Mouse (Mus musculus) lung, postnatal 0 days (tissue): ENCODE data around the gene Srrm2. TPM values are rescaled to one million over a fixed set of nuclear protein-coding genes. Genes with fewer than 3 reads are reported as not detected.

ENCODE experiments used
- ATAC-seq: fragments of 200-750 bp; cut with Nextera tagmentation; 2 replicates; pipeline ENCODE4 v1.8.0; 2017; ENCODE audit warnings: moderate library complexity
- DNase-seq: peaks from one replicate; pipeline ENCODE4 v3.0.0-alpha.2; 2016; ENCODE audit warnings: low spot score
- H3K27ac ChIP-seq: fragments of 300-500 bp; sonication (generic); 2 replicates; pipeline ENCODE4 v1.5.1; 2014; ENCODE audit warnings: antibody characterized with exemption, mild to moderate bottlenecking, low read length, mixed read lengths
- H3K27me3 ChIP-seq: fragments of 300-500 bp; sonication (generic); replicated peaks from 2 replicates; pipeline ENCODE4 v1.6.1; 2014; ENCODE audit warnings: low read length, mixed read lengths; ENCODE audit not compliant: insufficient read depth
- H3K36me3 ChIP-seq: fragments of 300-500 bp; sonication (generic); 2 replicates; pipeline ENCODE4 v1.6.1; 2014; ENCODE audit warnings: low read length, mixed read lengths; ENCODE audit not compliant: insufficient read depth
- H3K4me1 ChIP-seq: fragments of 300-500 bp; sonication (generic); 2 replicates; pipeline ENCODE4 v1.6.1; 2014; ENCODE audit warnings: antibody characterized with exemption, low read depth, low read length, mixed read lengths; ENCODE audit not compliant: insufficient read depth
- H3K4me2 ChIP-seq: fragments of 300-500 bp; sonication (generic); replicated peaks from 2 replicates; pipeline ENCODE4 v1.6.1; 2014; ENCODE audit warnings: low read depth, mild to moderate bottlenecking, low read length, moderate library complexity, mixed read lengths
- H3K4me3 ChIP-seq: fragments of 300-500 bp; sonication (generic); 2 replicates; pipeline ENCODE4 v1.5.1; 2014; ENCODE audit warnings: low read depth, low read length
- H3K9ac ChIP-seq: fragments of 300-500 bp; sonication (generic); replicated peaks from 2 replicates; pipeline ENCODE4 v1.6.1; 2014; ENCODE audit warnings: low read depth, mild to moderate bottlenecking
- H3K9me3 ChIP-seq: fragments of 300-500 bp; sonication (generic); 2 replicates; pipeline ENCODE4 v1.6.1; 2016; ENCODE audit warnings: low read length, mixed read lengths
- CTCF ChIP-seq: IDR thresholded peaks from 2 replicates; pipeline ENCODE4 v1.5.1; 2016; ENCODE audit warnings: antibody characterized with exemption, mild to moderate bottlenecking
- EP300 ChIP-seq: IDR thresholded peaks from 2 replicates; pipeline ENCODE4 v1.6.1; 2016; ENCODE audit warnings: antibody characterized with exemption, mild to moderate bottlenecking, control low read depth
- WGBS: fragments of 180-500 bp; shearing (Covaris S2); extraction: QIAGEN DNeasy Blood & Tissue Kit; methylation state at CpG from one replicate; pipeline ENCODE4 v1.1.7; 2014; 5-methylcytosine and 5-hydroxymethylcytosine counted together
- polyA plus RNA-seq: library from polyadenylated mRNA; unstranded; fragments of >200 nt; fragmentation: Nextera tagmentation; extraction: Ambion mirVana; gene quantifications from 2 replicates; pipeline ENCODE4 v1.2.1, GENCODE M21; 2015

Gene Srrm2
- polyA plus RNA-seq, 1 experiment from 2014 or later: 284 TPM

GRCm38 (mm10) chr17:23807918-23808317 is 17.6 kb downstream of the Srrm2 start:
- Histone ChIP-seq H3K36me3 (peaks cover 36% of the 10 kb centered on the region), H3K27me3 (no peaks in the 10 kb centered on the region), H3K9me3 (no peaks in the 10 kb centered on the region), H3K4me1 (peaks cover 3% of the 10 kb centered on the region; the same call in 1 of the 2 replicates), H3K4me2 (no peak overlapping the region), H3K9ac (no peak overlapping the region), H3K27ac (no peak overlapping the region), H3K4me3 (no peak overlapping the region)
- WGBS: 79% methylated on average over 3 of the region's 3 CpGs
- ATAC-seq (no peak), DNase-seq (no peak)
- TF ChIP-seq EP300 (no peak), CTCF (no peak)

GRCm38 (mm10) chr17:23815641-23816040 is 25.3 kb downstream of the Srrm2 start:
- no peak for DNase-seq
- Histone ChIP-seq H3K27ac (no peak overlapping the region), H3K4me3 (no peak overlapping the region), H3K9ac (no peak overlapping the region), H3K36me3 (peaks cover 84% of the 10 kb centered on the region), H3K4me2 (no peak overlapping the region), H3K4me1 (no peaks in the 10 kb centered on the region), H3K9me3 (0 out of 2 replicates have a peak, but pooled peaks cover 8% of the 10 kb centered on the region), H3K27me3 (no peaks in the 10 kb centered on the region)
- ATAC-seq: no peak
- no peak for TF ChIP-seq EP300
- no peak for TF ChIP-seq CTCF
- WGBS: 98% methylated on average over 16 of the region's 16 CpGs

GRCm38 (mm10) chr17:23818579-23818978 is 28.2 kb downstream of the Srrm2 start:
- Histone ChIP-seq H3K4me1 (no peaks in the 10 kb centered on the region), H3K9me3 (0 out of 2 replicates have a peak, but pooled peaks cover 8% of the 10 kb centered on the region), H3K36me3 (peaks cover 90% of the 10 kb centered on the region), H3K27ac (no peak overlapping the region), H3K4me3 (no peak overlapping the region), H3K27me3 (no peaks in the 10 kb centered on the region), H3K9ac (no peak overlapping the region), H3K4me2 (no peak overlapping the region)
- DNase-seq (no peak), ATAC-seq (no peak)
- no peak for TF ChIP-seq EP300
- no peak for TF ChIP-seq CTCF
- 97% methylated on average over 8 of the region's 8 CpGs for WGBS

- H3K4me3 ChIP-seq: no peak overlapping the region
- TF ChIP-seq EP300 (no peak), CTCF (no peak)
- H3K4me2 ChIP-seq: no peak overlapping the region
- peaks cover 87% of the 10 kb centered on the region for H3K36me3 ChIP-seq
- H3K9ac ChIP-seq: no peak overlapping the region
- DNase-seq (no peak), ATAC-seq (no peak)
- 0 out of 2 replicates have a peak, but pooled peaks cover 8% of the 10 kb centered on the region for H3K9me3 ChIP-seq
- no peak overlapping the region for H3K27ac ChIP-seq
- no peaks in the 10 kb centered on the region for H3K27me3 ChIP-seq
- WGBS: 97% methylated on average over 25 of the region's 25 CpGs
- no peaks in the 10 kb centered on the region for H3K4me1 ChIP-seq
Measured at GRCm38 (mm10) chr17:23819235-23819634, 28.9 kb downstream of the Srrm2 start.

- Histone ChIP-seq H3K27me3 (no peaks in the 10 kb centered on the region), H3K4me2 (no peak overlapping the region), H3K9me3 (0 out of 2 replicates have a peak, but pooled peaks cover 8% of the 10 kb centered on the region), H3K4me1 (no peaks in the 10 kb centered on the region), H3K4me3 (no peak overlapping the region), H3K9ac (no peak overlapping the region), H3K27ac (no peak overlapping the region), H3K36me3 (peaks cover 83% of the 10 kb centered on the region)
- DNase-seq: no peak
- 92% methylated on average over 5 of the region's 5 CpGs for WGBS
- ATAC-seq: no peak
- TF ChIP-seq EP300 (no peak), CTCF (no peak)
Measured at GRCm38 (mm10) chr17:23820731-23821130, 30.4 kb downstream of the Srrm2 start.

- Histone ChIP-seq H3K27ac (no peak overlapping the region), H3K9ac (no peak overlapping the region), H3K4me2 (no peak overlapping the region), H3K27me3 (no peaks in the 10 kb centered on the region), H3K4me3 (no peak overlapping the region), H3K9me3 (0 out of 2 replicates have a peak, but pooled peaks cover 8% of the 10 kb centered on the region), H3K36me3 (peaks cover 76% of the 10 kb centered on the region), H3K4me1 (no peaks in the 10 kb centered on the region)
- WGBS: 51% methylated on average over 6 of the region's 6 CpGs
- DNase-seq (no peak), ATAC-seq (no peak)
- TF ChIP-seq CTCF (no peak), EP300 (no peak)
Measured at GRCm38 (mm10) chr17:23822094-23822493, 31.8 kb downstream of the Srrm2 start.

- no peak overlapping the region for H3K9ac ChIP-seq
- H3K36me3 ChIP-seq: peaks cover 67% of the 10 kb centered on the region
- DNase-seq (no peak), ATAC-seq (no peak)
- no peak for TF ChIP-seq CTCF
- TF ChIP-seq EP300: no peak
- 0 out of 2 replicates have a peak, but pooled peaks cover under 1% of the 10 kb centered on the region for H3K4me1 ChIP-seq
- H3K9me3 ChIP-seq: 0 out of 2 replicates have a peak, but pooled peaks cover 8% of the 10 kb centered on the region
- no peak overlapping the region for H3K4me3 ChIP-seq
- H3K4me2 ChIP-seq: no peak overlapping the region
- H3K27me3 ChIP-seq: no peaks in the 10 kb centered on the region
- WGBS: 79% methylated on average over 16 of the region's 16 CpGs
- H3K27ac ChIP-seq: no peak overlapping the region
Measured at GRCm38 (mm10) chr17:23823018-23823417, 32.7 kb downstream of the Srrm2 start.
